Mouse (Mus musculus) heart, postnatal 0 days (tissue): ENCODE results near the gene Med19.
A peak's percentile ranks its signal among the peaks of the same experiment; 100 is the strongest.

Experiments used
- CTCF ChIP-seq: IDR thresholded peaks from 2 replicates; pipeline ENCODE4 v1.5.1; 2016; ENCODE audit warnings: antibody characterized with exemption, control low read depth, low read depth
- EP300 ChIP-seq: IDR thresholded peaks from 2 replicates; pipeline ENCODE4 v1.6.1; 2016; ENCODE audit warnings: antibody characterized with exemption, low read depth

DNA sequence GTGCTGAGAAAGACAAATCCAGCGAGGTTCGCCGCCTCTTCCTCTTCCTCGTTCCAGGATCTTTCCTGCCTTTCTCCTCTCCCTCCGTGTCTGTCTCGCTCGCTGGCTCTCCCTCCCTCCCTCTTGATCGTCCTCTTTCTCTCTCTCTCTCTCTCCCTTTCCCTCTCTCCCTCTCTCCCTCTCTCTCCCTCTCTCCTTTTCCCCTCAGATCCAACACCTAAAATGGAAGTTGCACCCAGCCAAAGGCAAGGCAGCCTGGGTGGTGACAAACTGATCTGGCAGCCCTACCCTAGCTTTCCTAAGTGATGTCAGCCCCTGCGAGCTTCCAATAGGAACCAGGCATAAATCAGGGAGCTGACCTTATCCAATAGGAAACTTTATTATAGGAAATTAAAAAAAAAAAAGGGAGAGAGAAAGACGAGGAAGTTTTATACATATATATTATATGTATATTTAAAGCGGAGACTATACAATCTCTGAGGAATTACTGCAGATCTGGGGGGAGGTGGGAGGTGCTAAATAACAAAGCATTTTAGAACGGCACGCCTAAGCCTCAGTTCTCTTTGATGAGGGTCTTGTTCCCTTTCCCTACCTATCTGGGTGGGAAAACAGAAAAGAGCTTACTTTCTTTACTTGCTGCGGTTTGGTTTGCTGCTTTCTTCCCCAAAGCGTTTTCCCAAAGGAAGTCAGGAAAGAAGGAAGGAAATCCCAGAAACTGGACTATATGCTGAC, 27.6 kb upstream of the Med19 start, which contains the start of gene Ctnnd1:
- TF ChIP-seq CTCF (no peak), EP300 (0 out of 2 replicates have a peak, but pooled peaks have one; percentile 64)
